Mouse (Mus musculus) kidney, postnatal 14 days (tissue): Measurements from ENCODE around the gene Pknox2.

Source experiments
- DNase-seq: peaks from one replicate; pipeline ENCODE4 v3.0.0; 2022; ENCODE audit warnings: mixed read lengths

Pknox2 gene

DNA sequence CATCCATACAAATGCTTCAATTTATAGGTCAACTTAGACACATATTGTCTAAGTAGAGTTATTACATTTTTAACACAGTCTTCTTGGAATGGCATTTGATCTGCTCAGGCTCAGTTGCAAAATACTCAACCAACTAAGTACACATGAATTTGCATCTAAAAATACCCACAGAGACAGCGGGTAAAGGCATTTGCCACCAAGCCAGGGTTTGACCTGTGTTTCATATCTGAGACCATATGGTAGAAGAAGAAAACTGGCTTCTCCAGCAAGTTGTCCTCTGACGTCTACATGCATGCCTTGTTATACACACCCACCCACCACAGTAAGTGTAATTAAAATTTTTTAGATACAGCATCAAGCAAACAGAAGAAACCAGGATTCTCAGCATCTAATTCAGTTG is 273.4 kb downstream of the Pknox2 start:
- DNase-seq, result no peak

DNA sequence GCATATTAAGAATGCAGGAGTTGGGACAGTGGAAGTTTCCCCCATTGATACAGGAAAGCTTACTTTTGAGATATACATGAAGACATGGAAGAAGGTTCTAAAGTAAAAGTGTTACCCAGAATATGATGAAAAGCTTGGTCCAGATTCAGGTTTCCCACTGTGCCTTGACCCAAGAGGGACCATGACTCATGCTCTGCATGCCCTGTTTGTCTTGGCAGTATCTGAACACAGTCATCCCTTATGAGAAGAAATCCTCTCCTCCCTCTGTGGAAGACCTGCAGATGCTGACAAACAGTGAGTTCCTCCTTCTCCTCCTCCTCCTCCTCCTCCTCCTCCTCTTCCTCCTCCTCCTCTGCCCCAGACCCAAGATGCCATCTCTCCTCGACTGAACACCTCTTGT is 276.9 kb downstream of the Pknox2 start:
- DNase-seq, result no peak

DNA sequence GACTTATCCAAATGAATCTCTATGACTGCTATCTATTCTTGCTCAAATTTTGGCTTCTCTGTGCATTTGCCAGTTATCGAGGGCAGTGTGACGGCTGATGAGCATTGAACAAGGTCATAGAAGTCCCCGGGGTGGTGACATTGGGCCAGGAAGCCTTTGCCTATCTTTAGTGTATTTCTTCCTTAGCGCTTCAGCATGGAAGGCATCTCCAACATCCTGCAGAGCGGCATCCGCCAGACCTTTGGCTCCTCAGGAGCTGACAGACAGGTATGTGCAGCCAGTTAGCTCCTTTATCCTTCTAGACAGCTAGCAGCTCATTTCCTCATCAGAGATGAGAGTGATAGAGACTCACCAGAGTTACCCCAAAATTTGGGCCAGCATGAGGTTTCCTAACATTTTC is 278.5 kb downstream of the Pknox2 start:
- no peak for DNase-seq

DNA sequence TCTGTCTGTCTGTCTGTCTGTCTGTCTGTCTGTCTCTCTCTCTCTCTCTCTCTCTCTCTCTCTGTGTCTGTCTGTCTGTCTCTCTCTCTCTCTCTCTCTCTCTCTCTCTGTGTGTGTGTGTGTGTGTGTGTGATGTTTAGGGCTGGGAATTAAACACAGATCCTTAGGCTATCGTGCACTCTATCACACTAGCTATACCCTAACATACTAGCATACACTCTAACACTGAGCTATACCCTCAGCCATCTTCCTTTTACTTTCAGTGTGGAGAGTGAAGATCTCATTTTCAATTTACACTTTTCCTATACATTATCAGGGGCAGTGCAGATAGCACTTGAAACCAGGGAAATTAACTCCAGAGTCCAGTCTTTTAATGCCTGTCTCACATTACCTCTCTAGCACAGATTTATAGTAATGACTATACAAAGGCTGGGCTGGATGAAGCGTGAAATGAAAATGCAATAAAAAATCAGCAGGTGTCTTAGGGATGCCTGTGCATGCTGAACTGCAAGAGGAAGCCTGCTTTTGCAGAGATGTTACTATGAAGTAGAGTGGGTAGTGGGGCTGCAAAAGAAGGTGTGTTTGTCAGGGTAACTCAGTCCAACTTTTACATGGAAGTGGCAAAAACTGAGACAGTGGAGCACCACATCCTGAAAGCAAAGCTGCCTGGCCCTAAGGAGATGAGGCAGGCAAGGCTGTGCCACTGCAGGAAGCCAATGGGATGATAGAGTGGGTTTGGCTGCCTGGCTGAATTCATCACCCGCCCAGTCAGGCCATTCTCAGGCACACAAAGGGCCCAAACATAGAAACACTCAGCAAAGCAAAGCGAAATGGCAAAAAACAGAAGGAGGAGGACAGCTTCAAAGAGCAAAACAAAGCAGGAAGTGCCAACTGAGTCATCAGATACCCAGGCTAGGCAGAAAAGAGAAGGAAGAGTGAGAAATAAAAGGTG is 282.1 kb downstream of the Pknox2 start:
- DNase-seq, result no peak

DNA sequence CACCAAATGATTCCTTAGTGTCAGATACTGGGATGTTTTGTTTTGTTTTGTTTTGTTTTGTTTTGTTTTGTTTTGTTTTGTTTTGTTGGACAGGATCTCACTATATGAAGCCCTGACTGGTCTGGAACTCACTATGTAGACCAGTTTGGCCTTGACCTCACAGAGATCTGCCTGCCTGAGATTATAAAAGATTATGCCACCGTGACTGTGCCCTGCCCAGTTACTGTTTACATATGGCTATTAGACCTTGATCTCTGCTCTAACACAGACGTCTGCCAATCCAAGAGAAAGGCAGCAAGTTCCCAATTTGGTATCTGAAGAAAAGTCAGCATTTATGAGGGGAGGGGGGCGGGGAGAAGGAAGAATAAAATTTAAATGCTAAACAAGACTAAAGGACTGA is 283.5 kb downstream of the Pknox2 start:
- no peak for DNase-seq

DNA sequence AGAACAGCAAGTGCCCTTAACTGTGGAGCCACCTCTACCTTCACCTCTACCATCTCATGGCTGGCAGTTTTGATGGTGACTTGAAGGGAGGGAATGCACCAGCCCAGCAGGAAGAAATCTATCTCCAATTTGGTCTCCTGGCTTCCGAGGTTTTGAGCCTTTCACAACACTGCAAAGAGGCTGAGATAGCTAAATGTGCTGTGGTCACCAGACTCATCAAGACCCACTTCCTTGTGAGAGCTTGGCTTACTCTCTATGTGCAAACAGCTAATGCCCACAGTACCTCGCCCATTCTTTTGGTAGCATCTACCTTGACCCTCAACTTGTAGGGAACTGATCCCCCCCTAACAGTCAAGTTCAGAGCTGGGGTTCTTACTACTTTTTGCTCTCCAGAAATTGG is 284.6 kb downstream of the Pknox2 start:
- no peak for DNase-seq

DNA sequence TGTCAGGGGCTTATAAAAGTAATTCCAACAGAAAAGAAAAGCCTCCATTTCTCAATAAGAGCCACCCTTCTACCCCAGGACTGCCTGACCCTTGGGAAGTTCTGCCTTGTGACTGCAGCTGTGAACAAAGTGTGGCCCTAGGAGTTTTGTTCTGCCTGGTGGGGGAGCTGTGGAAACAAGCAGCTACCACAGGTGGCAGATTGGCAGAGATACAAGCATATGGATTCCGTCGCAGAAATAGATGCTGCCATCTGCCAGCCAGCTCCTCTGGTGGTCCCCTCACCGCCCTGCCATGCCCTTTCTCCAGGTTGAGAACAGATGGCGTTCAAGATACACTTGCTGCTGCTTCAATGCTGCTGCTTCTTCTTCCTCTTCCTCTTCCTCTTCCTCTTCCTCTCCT is 288.5 kb downstream of the Pknox2 start:
- DNase-seq, result no peak

DNA sequence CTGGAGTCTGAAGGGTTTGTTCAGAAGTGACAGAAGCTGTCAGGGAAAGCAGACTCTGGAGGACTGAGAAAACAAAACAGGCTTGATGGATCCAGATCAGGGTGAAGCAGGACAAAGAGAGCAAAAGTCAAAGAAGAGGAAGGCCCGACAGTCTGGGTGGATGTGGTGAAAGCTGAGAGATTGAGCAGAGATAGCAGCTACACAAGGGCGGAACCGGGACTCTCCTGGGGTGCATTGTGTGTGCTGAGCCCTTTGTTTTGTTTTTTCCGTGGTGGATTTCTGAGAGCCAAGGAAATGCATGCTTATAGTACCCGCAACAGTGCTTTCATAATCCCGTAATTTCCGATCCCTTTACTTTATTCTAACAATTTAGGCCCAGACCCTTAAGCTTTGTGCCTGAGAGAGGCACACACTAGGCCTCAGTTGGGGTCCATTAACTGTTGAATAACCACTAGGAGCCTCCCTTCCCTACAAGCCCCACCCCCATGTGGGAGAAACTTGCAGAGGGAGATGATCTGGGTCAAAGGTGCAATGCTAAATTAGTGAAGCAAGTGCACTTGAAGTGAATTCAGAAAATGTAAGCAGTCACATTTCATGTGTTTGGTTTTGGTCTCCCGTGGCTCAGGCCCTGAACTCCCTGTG is 289.6 kb downstream of the Pknox2 start:
- DNase-seq, result no peak

DNA sequence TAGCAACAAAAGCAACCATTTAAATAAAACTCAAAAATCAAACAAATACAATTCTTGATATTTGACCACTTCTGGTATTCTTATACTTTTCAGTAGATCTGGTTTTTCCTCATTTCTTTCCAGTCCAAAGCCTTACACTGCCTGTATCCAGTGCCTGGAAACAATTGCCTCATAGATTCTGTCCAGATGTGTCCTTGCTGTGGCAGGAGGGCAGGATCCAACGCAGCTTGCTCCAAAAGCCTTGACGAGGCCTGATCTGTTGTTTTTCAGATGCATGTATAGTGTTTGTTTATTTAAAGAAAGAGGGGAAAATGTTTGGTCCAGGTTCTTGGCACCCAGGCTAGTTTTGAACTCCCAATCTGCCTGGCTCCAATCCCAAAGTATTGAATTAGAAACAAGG is 290.9 kb downstream of the Pknox2 start:
- no peak for DNase-seq

DNA sequence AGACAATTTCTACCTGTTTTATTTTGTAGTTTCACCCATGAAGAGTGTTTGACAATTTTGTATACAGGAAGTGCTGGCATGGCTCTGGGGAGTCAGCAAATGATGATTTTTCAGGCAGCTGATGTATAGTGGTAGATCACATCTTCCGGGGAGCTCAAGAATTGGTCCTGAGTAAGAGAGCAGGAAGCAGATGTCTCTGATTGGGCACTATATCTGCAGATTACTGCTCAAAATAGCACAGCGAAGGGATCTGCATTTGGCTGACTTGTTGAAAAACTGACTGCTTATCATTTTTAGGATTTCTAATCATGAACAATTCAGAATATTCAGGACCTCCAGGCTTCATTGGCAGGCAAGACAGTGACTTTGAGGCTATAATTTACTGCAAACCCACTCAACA is 295.0 kb downstream of the Pknox2 start:
- DNase-seq, result no peak

DNA sequence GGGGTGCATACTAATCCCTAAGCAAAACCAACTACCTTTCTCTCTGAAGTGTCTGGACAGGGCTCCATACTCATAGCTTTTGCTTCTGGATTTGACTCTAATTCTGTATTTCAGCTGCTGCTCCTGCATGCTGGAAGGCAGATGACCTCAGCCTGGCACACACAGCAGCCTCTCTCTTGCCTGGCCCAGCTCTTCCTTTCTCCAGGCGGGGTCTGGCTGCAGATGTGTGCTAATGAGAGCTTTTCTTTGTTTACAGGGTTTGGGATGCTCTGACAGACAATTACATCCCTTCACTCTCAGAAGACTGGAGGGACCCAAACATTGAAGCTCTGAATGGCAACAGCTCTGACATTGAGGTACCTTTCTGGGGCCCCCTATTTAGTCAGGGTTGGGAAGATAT is 297.1 kb downstream of the Pknox2 start:
- DNase-seq, result no peak

DNA sequence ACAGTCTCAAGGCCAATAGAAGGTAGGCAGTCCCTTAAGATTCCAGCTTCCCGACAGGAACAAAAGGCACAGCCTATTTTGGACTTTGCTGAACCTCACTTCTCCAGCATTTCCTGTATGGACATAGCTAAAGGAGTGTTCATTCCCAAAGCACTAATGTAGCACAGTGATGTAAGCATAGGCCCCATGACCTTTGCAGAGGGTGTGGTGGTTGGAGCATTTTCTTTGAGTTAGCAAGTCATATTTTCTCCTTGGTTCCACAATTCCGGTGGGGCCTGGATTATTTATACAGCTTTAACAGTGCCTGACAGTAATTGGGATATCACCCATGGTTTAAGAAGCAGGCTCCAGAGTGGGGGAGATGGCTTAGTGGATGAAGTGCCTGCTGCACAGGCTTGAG is 298.5 kb downstream of the Pknox2 start:
- no peak for DNase-seq

DNA sequence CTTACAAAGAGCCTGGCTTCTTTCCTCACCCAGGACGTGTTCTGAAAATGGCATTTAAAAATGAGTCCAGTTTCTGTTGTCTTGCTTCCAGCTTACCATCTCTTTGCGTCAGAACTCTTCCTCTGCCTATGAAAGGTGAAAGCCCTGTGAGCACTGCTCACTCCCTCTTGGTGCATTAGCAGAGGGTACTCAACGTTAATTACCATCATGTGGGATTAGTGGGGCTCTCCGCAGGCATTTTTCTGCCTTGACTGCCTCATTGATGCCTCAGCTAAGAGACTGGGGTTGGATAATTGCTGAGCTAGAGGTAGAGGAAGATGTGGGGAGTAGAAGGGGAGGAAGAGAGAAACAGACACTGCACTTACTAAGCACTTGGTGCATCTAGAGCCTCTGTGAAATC is 300.9 kb downstream of the Pknox2 start:
- no peak for DNase-seq
